Mouse (Mus musculus) olfactory bulb, adult 2 months (tissue): ENCODE results near the gene Mansc1.

Experiments
- CTCF ChIP-seq: fragments of 200-500 bp; IDR thresholded peaks from 2 replicates; pipeline ENCODE4 v1.5.1; 2012; ENCODE audit warnings: low read depth, mild to moderate bottlenecking, low read length, moderate library complexity; ENCODE audit not compliant: insufficient read depth
- POLR2A ChIP-seq: fragments of 200-500 bp; IDR thresholded peaks from 2 replicates; pipeline ENCODE4 v1.6.1; 2012; ENCODE audit warnings: mild to moderate bottlenecking, low read depth, low read length, moderate library complexity; ENCODE audit not compliant: insufficient read depth

- TF ChIP-seq CTCF = no peak
- no peak for TF ChIP-seq POLR2A
Measured at GRCm38 (mm10) chr6:134639210-134639609, 6.9 kb upstream of the Mansc1 start, which contains the start of gene Borcs5.
